Mouse (Mus musculus): ENCODE measurements around the gene Emc10.

Gene Emc10

DNA sequence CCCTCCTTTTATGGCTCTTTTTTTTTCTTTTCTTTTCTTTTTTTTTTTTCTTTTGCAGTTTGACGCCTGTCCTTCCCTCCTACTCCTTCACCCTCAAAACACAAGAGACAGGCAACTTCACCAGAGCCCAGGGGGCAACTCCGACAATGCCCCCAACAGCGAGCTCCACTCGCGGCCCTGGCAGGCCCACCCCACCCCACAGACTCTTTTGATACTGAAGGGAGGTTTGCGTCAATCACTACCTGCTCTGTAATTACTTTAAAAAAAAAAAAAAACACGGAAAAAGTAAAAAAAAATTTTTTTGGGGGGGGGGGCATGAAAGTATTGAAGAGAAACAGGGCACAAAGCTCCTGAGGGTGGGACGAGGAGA lies 33.3 kb downstream of the Emc10 start:
- DNase-seq (ENCODE audit: low read depth) = no peak

- DNase-seq (ENCODE audit: low read depth) = no peak
Measured at GRCm38 (mm10) chr7:44462218-44463055, 33.9 kb downstream of the Emc10 start.

- DNase-seq (ENCODE audit: low read depth) = no peak
Measured at GRCm38 (mm10) chr7:44461503-44462217, 34.7 kb downstream of the Emc10 start.

- DNase-seq (ENCODE audit: low read depth) = no peak
Measured at GRCm38 (mm10) chr7:44460767-44461502, 35.4 kb downstream of the Emc10 start.

- no peak for DNase-seq (ENCODE audit: low read depth)
Measured at GRCm38 (mm10) chr7:44460067-44460466, 36.3 kb downstream of the Emc10 start.

- no peak for DNase-seq (ENCODE audit: low read depth)
Measured at GRCm38 (mm10) chr7:44456302-44456701, 40.0 kb downstream of the Emc10 start.

DNA sequence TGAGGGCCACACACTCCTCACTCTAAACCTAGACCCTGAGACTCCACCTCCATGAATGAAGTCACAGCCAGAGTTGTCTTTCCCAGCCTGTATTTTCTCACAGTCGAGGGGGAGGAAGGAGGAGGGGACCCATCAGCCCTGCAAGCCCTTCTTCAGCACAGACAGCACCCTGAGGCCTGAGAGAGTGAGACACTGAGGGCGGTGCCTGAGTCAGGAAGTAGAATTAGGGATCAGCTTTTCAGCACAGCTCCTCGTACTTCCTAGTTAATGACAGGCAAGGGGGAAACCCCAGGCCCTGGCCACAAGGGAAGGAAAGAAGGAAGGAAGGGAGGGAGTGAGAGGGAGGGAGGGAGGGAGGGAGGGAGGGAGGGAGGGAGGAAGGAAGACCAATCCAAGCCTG lies 43.1 kb downstream of the Emc10 start:
- DNase-seq (ENCODE audit: low read depth) = peak; percentile 49

DNA sequence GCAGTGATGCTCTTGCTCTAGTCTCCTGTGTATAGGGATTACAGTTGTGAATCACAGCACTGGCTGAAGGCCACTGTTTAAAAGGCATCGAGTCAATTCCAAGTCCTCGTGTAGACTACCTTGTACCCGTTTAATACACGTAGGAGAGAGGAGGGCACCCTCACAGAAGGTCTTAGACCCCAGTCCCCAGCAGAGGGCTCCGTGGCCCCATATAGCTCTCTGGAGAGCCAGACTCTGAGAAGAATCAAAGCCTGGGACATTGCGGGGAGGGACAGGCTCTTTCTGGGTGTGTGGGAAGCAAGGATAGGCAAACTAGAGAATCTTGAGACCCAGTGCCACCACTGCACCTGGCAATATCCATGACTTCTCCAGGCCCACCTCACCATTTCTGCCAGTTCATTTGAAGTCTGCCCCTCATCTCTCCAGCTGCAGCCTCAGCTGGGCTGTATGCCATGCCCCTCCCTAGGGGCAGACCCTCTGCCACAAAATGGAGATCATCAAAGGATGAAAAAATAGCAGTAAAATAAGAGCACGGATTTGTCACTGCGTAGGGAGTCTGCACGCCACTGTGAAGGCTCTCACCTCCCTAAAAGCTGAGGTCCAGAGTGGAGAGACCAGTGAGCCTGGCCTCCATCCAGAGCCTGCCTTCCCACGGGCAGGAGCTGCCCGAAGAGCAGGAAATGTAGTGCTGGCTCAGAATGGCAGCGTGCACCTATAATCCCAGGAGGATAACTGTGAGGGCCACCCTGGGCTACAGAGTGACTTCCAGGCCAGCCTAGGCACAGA lies 50.1 kb downstream of the Emc10 start:
- DNase-seq (ENCODE audit: low read depth) = no peak

GRCm38 (mm10) chr7:44445528-44445923 lies 50.8 kb downstream of the Emc10 start:
- DNase-seq (ENCODE audit: low read depth) = no peak

- no peak for DNase-seq (ENCODE audit: low read depth)
Measured at GRCm38 (mm10) chr7:44444886-44445527, 51.3 kb downstream of the Emc10 start.

GRCm38 (mm10) chr7:44443268-44444173 lies 52.8 kb downstream of the Emc10 start:
- no peak for DNase-seq (ENCODE audit: low read depth)

DNA sequence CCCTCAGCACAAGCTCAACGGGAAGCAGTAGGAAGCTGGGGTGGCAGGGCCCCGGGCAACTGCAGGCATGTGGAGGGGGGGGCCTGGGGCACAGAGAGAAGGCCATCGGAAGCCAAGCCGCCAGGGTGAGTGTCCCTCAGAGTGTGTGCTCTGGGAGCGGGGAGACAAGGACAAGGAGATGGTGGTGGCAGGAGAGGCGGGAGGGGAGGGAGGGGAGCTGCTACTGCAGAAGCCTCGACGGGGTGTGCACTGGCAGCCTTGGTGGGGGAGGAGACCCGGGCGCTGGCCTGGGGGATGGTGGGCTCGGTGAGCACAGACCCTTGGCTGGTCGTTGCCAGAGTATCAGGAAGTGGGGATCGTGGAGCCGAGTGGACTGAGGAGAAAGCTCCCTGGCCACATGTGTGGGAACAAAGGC lies 53.9 kb downstream of the Emc10 start:
- no peak for DNase-seq (ENCODE audit: low read depth)

DNA sequence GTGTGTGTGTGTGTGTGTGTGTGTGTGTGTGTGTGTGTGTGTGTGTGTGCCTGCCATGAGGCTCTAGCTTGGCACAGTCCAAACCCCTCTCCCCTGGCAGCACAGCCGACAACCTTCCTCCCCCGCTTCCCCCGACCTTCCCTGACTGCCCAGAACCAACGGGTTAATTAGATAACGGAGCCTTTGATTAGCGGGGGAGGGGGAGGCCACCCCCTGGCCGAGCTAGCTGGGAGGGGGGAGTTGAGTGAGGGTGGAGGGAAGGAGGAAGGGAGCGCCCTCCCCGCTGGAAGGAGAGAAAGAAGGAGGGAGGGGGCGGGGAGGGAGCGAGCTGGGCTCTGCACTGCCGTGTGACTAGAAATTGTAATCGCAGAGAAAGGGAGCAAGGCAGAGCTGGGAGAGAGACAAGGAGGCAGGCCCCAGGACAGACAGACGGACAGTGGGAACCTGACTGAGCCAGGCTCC lies 54.6 kb downstream of the Emc10 start:
- no peak for DNase-seq (ENCODE audit: low read depth)

- DNase-seq (ENCODE audit: low read depth) = no peak
Measured at GRCm38 (mm10) chr7:44441180-44441579, 55.1 kb downstream of the Emc10 start.

DNA sequence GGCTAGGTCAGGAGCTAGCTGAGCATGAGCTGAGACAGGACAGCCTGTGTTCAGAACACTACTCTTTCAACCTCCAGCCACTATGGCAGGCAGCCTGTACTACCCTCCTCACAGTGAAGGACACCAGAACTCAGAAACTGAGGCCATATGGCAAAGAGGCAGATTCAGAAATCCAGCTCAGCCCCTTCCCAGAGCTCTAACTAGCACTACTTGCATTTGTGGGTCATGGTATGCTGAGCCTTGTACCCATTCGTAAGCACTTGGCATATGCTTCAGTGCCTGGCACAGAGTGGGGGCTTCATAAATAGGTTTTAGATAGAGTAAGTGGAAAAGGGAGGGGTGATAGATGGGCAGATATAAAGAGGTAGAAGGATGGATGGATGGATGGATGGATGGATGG lies 55.9 kb downstream of the Emc10 start:
- DNase-seq (ENCODE audit: low read depth) = no peak
